Mouse (Mus musculus) left cerebral cortex, adult 18-20 months (tissue): Measurements from ENCODE around the gene Gm38392. TPM values are rescaled to one million over a fixed set of nuclear protein-coding genes. Genes with fewer than 3 reads are reported as not detected.

Experiments used
- DNase-seq, 2 experiments: peaks; one replicate each; pipeline ENCODE4 v3.0.0; 2021 to 2022; ENCODE audit warnings: low spot score in 2 of 2, mixed read lengths in 1 of 2
- microRNA-seq, 2 experiments: library from miRNA; unstranded; fragments of <30 nt; microRNA quantifications; one replicate each; pipeline ENCODE4 v1.2.0; 2021
- total RNA-seq, 2 experiments: library from RNA; stranded (reverse); gene quantifications; 2 replicates each; pipeline ENCODE4 v1.2.3; 2021

The Gm38392 gene
- total RNA-seq, 2 experiments from 2014 or later, result 0.37 to 0.42 TPM

DNA sequence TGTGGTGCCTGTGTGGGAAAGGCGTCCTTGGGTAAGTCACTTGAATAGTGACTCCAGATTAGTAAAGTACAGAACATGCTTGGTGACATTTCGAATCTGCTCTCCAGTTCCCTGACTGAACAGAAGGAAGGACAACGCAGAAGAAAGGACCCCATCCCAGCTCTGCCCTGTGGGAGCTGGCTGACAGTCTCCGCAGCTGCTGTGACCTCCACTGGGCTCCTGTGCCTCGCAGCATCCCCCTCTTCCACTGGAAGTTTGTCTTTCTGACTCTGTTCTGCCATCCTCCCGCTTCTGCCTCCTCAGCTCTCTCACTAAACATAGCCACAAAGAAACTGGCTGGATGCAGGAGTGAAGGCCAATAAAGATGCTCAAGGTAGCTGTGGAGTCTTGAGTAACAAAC is 84.0 kb downstream of the Gm38392 start:
- DNase-seq, result no peak

DNA sequence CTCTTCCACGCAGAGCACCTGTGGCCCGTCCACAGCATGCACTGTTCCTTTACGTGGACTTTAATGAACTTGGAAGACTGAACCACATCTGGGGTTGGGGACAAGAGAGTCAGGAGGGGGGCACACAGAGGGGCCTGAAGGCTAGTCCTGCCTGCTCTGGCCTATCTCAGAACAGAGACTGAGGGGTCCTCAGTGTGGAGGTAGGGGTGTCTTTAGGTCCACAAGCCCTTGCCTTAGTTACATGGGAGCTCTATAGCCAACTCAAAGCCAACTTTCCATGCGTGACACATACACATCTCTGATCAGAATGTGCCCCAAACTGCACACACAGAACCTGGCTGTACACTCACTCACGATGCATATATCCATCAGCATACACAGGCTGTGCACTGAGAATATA is 85.4 kb downstream of the Gm38392 start:
- DNase-seq, result no peak

DNA sequence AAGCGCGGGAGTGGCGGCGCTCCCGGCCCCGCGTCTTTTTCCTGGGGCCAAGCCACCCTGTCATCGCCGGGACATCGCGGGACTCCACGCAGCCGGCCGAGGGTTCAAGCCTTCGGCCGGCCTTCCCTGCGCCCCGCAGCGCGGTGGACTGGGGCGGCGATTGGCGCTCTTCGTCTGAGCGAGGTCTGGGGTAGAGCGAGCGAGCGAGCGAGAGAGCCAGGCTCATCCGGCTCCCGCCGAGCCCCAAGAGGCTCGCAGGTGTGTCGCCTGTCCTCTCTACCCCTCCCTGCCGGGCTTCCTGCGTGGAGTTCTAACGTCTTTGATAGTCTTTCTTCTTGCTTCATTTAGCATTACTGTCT is 86.1 kb downstream of the Gm38392 start:
- no peak for DNase-seq

DNA sequence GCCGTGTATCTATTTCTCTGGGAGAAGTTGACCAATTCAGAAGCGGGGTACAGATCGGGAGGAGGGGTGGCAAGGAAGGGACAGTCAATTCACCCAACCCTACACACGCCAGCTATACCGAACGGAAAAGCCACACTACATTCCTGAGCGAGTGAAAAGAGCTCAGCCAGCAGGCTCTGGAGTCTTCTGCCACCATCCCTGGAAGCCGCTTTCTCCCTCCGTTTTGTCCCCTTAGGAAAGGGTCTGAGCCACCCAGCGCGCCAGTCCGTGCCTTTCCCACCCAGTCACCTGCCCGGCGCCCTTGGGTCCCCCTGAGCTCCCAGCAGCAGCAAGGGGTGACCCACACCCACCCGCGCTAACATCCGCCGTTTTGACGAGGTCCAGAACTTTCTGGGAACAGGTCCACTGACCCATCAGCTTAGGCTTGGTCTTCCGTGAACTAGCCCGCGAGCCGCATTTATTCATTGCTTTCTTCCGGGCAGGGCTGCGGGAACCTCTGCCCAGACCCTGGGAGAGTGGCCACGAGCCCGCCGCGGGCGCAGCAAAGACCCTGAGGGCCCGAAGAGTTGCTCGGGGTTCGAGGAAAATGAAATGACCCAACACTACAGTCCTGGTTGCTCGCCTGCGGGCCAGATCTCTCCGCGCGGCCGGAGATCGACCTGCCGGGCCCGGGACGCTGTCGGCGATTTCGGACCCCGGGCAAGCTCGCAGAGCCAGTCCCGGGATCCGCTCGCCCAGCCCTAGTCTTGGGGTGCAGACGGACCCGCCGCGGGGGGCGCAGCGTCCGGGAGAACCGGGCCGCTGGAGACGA is 86.6 kb downstream of the Gm38392 start:
- peak in 1 of 2 experiments; percentile 48 for DNase-seq

DNA sequence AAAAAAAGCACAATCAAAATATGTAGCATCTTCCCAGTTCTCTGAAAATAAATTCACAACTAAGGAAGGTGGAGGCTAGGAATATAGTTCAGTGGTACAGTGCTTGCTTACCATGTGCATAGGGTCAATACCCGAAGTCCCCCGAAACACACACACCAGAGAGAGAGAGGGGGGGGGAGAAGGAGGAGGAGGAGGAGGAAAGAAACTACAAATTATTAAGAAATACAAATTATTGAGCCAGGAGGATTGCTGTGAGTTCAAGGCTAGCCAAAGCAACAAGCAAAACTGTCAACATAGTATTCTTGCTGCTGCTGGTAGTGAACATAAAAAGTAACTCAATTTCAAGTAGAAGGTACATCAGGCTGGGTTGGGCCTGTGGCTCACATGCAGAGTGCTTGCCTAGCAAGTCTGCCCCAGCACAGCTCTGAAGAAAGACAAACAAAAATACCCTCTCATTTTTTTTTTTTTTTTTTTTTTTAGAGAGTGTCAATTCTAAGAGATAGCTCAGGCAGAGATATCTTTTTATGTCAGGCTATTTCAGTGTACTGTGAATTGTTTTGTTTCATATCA is 87.4 kb downstream of the Gm38392 start:
- no peak for DNase-seq

DNA sequence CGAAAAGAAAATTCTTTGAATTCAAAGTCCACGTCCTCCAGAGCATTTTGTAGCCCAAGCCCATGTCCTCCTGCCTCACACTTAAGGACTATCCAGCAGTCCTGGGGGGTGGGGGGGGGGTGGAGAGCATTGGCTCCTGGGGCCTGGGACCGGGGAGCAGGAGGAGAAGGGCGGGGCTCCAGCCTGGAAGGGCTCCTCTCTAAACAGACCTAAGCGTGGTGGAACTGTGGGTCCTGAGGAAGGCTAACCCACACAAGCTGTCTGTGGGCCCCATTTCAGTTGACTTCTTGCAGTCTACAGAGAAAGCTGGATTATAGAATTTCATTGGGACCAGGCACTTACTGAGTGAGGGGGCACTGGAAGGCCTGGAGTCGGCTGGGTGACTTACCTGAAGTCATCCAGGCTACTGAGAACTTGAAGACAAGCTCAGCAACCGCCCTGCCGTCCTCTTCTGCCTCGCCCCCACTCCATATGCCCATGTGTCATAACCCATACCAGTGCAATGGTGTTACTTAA is 88.4 kb downstream of the Gm38392 start:
- DNase-seq, result no peak

DNA sequence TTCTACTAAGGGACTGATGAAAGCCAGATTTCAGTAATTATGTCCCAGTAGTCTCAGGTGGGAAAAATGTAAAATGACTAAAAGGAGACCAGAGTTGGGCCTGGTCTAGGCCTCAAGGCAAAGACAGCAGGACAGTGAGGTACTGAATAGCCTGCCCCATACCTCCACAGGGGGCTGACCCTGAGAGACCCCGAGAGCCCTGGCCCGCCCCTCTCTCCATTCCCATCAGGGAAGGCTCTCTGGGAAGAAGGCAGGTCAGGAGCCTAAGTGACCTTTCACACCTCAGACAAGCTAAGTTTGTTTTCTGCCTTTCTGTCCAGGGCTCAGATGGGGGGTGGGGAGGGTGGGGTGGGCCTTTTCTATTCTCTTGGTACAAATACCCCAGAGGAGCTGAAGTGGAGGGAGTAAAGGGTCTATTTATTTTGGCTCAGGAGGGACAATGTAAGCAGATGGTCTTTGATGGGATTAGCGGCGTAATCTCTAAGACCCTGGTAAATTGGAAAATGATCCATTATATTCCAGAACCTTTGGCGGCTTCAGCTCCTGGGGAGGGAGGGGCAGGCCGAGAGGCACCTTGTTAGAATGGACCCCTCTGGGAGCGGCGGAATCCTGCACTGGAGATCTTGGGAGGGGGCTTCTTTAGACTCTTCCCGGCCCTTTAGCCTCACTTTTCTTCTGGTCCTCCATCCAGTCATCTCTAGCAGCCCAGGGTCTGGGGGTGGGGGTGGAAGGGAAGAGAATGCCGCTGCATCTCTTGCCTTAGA is 89.1 kb downstream of the Gm38392 start:
- DNase-seq, result no peak

Small RNAs within 50 kb of the gene (microRNA-seq; reads per million reads assigned to microRNA genes)
- gene Gm25641 (0 reads per million in 2 experiments), gene Mir3093 (49.2 to 58.1 reads per million in 2 experiments), gene Mir9-1 (0 reads per million in 2 experiments)

Other genes starting within 250 kb of the Gm38392 start
- gene Gpatch4, start 244.1 kb downstream of the Gm38392 start, total RNA-seq, result 10 to 100 TPM; 14.8 to 19.5 TPM
- 10 to 100 TPM; 76.2 to 77.0 TPM for gene Naxe, start 228.7 kb downstream of the Gm38392 start, total RNA-seq
- gene Ttc24, start 208.9 kb downstream of the Gm38392 start, total RNA-seq, result not detected
- under 1 TPM; 0.16 to 0.30 TPM for gene Iqgap3, start 205.2 kb downstream of the Gm38392 start, total RNA-seq
- gene Mef2d, start 144.8 kb downstream of the Gm38392 start, total RNA-seq, result 100 to 1,000 TPM; 210 to 213 TPM
- gene Rhbg, start 32.5 kb downstream of the Gm38392 start, total RNA-seq, result not detected
- 1 to 10 TPM; 2.9 to 4.6 TPM for gene Tsacc, start 9.8 kb upstream of the Gm38392 start, total RNA-seq
- gene Cct3, start 9.9 kb upstream of the Gm38392 start, total RNA-seq, result 100 to 1,000 TPM; 188 to 189 TPM
- gene Glmp, start 37.8 kb upstream of the Gm38392 start, total RNA-seq, result 10 to 100 TPM; 85.6 to 87.3 TPM
- gene Tmem79, start 48.9 kb upstream of the Gm38392 start, total RNA-seq, result 1 to 10 TPM in 1 of 2 experiments, under 1 TPM in 1; 0.96 to 2.4 TPM
- 10 to 100 TPM; 80.1 to 81.7 TPM for gene Smg5, start 49.0 kb upstream of the Gm38392 start, total RNA-seq
- gene Paqr6, start 77.4 kb upstream of the Gm38392 start, total RNA-seq, result 10 to 100 TPM in 1 of 2 experiments, 1 to 10 TPM in 1; 8.6 to 11.0 TPM
- 1 to 10 TPM; 1.7 to 1.9 TPM for gene Bglap3, start 85.5 kb upstream of the Gm38392 start, total RNA-seq
- 1 to 10 TPM in 1 of 2 experiments, not detected in 1; 2.0 TPM for gene Bglap2, start 91.5 kb upstream of the Gm38392 start, total RNA-seq
- gene Bglap, start 97.3 kb upstream of the Gm38392 start, total RNA-seq, result not detected
- gene Pmf1, start 123.1 kb upstream of the Gm38392 start, total RNA-seq, result 1 to 10 TPM; 5.2 to 6.2 TPM
- gene Slc25a44, start 137.9 kb upstream of the Gm38392 start, total RNA-seq, result 10 to 100 TPM; 77.0 to 78.9 TPM
- gene Sema4a, start 174.0 kb upstream of the Gm38392 start, total RNA-seq, result 10 to 100 TPM; 70.4 to 76.5 TPM
- 10 to 100 TPM; 61.3 to 67.9 TPM for gene Lmna, start 222.7 kb upstream of the Gm38392 start, total RNA-seq
- gene Mex3a, start 245.2 kb upstream of the Gm38392 start, total RNA-seq, result 1 to 10 TPM; 2.7 to 3.1 TPM